Mouse (Mus musculus): Measurements from ENCODE around the gene Kiz. TPM values are rescaled to one million over a fixed set of nuclear protein-coding genes. Genes with fewer than 3 reads are reported as not detected.

Gene Kiz
- polyA plus RNA-seq, 1 experiment from 2014 or later, result 29.8 TPM

Other genes starting within 250 kb of the Kiz start
- gene Xrn2, start 157.1 kb downstream of the Kiz start, polyA plus RNA-seq (2016; fragmentation: Nextera tagmentation; extraction: Ambion mirVana), result 88.4 and 94.0 TPM in 2 replicates
- gene Nkx2-4, start 229.6 kb downstream of the Kiz start, polyA plus RNA-seq (2016; fragmentation: Nextera tagmentation; extraction: Ambion mirVana), result 0.42 and 0.55 TPM in 2 replicates

Data from embryonic facial prominence, embryonic 12.5 days (tissue).